Mouse (Mus musculus): ENCODE measurements around the gene Kat5.

GRCm38 (mm10) chr19:5559631-5560456 is 50.2 kb downstream of the Kat5 start:
- TF ChIP-seq POLR2A (IDR thresholded peaks at IDR 0.05; ENCODE audit: low read depth, low read length) (no peak), CTCF (IDR thresholded peaks at IDR 0.05; ENCODE audit: borderline replicate concordance, insufficient read depth, low read length) (no peak)

Data from embryonic fibroblast, embryonic 13.5 days (primary cell).